Mouse (Mus musculus) cerebellum, adult 2 months (tissue): ENCODE results near the gene Pde2a.

Experiments used
- CTCF ChIP-seq: fragments of 200-500 bp; IDR thresholded peaks from 2 replicates; pipeline ENCODE4 v1.5.1; 2011; ENCODE audit warnings: low read depth, mild to moderate bottlenecking, control low read depth, low read length, moderate library complexity, borderline replicate concordance; ENCODE audit not compliant: insufficient read depth
- POLR2A ChIP-seq: fragments of 200-500 bp; IDR thresholded peaks from 2 replicates; pipeline ENCODE4 v1.6.1; 2011; ENCODE audit warnings: low read length, control low read depth, borderline replicate concordance; ENCODE audit not compliant: insufficient read depth

- no peak for TF ChIP-seq POLR2A
- no peak for TF ChIP-seq CTCF
Observed at GRCm38 (mm10) chr7:101452669-101453068, 31.2 kb downstream of the Pde2a start.
